Mouse (Mus musculus) yolk sac, embryonic 10.5 days (tissue): ENCODE measurements around the gene Jak1.

Experiments
- DNase-seq: peaks from one replicate; pipeline ENCODE4 v3.0.0-alpha.2; 2017; ENCODE audit warnings: low spot score

Gene Jak1

GRCm38 (mm10) chr4:101239313-101240162 lies 25.5 kb downstream of the Jak1 start:
- no peak for DNase-seq

- no peak for DNase-seq
Observed at GRCm38 (mm10) chr4:101238589-101238988, 26.5 kb downstream of the Jak1 start.

- no peak for DNase-seq
Observed at GRCm38 (mm10) chr4:101236797-101237196, 28.3 kb downstream of the Jak1 start.

- DNase-seq = no peak
Observed at GRCm38 (mm10) chr4:101235964-101236363, 29.1 kb downstream of the Jak1 start.

GRCm38 (mm10) chr4:101234753-101235152 lies 30.3 kb downstream of the Jak1 start:
- no peak for DNase-seq

GRCm38 (mm10) chr4:101234332-101234731 lies 30.8 kb downstream of the Jak1 start:
- DNase-seq = no peak

- DNase-seq = no peak
Observed at GRCm38 (mm10) chr4:101230621-101231020, 34.5 kb downstream of the Jak1 start.

- no peak for DNase-seq
Observed at GRCm38 (mm10) chr4:101227398-101227797, 37.7 kb downstream of the Jak1 start.

GRCm38 (mm10) chr4:101225984-101226383 lies 39.1 kb downstream of the Jak1 start:
- no peak for DNase-seq

GRCm38 (mm10) chr4:101220946-101221345 lies 44.1 kb downstream of the Jak1 start:
- DNase-seq = no peak

GRCm38 (mm10) chr4:101219839-101220238 lies 45.2 kb downstream of the Jak1 start:
- no peak for DNase-seq

GRCm38 (mm10) chr4:101217026-101217540 lies 48.0 kb downstream of the Jak1 start:
- peak; percentile 70 for DNase-seq

- DNase-seq = no peak
Observed at GRCm38 (mm10) chr4:101216286-101216685, 48.8 kb downstream of the Jak1 start.

- no peak for DNase-seq
Observed at GRCm38 (mm10) chr4:101213477-101213876, 51.6 kb downstream of the Jak1 start.

- no peak for DNase-seq
Observed at GRCm38 (mm10) chr4:101207492-101207891, 57.6 kb downstream of the Jak1 start.

GRCm38 (mm10) chr4:101203518-101203917 lies 61.6 kb downstream of the Jak1 start:
- DNase-seq = no peak

GRCm38 (mm10) chr4:101202626-101203025 lies 62.5 kb downstream of the Jak1 start:
- DNase-seq = peak; percentile 32

- DNase-seq = no peak
Observed at GRCm38 (mm10) chr4:101199433-101200081, 65.5 kb downstream of the Jak1 start.

GRCm38 (mm10) chr4:101198333-101198732 lies 66.7 kb downstream of the Jak1 start:
- DNase-seq = no peak

- DNase-seq = no peak
Observed at GRCm38 (mm10) chr4:101197421-101198170, 67.5 kb downstream of the Jak1 start.

GRCm38 (mm10) chr4:101196407-101196806 lies 68.7 kb downstream of the Jak1 start:
- DNase-seq = no peak

- no peak for DNase-seq
Observed at GRCm38 (mm10) chr4:101194170-101194569, 70.9 kb downstream of the Jak1 start.
